ENCODE assay signal across 24 mouse cellular contexts in the genomic region with DNA sequence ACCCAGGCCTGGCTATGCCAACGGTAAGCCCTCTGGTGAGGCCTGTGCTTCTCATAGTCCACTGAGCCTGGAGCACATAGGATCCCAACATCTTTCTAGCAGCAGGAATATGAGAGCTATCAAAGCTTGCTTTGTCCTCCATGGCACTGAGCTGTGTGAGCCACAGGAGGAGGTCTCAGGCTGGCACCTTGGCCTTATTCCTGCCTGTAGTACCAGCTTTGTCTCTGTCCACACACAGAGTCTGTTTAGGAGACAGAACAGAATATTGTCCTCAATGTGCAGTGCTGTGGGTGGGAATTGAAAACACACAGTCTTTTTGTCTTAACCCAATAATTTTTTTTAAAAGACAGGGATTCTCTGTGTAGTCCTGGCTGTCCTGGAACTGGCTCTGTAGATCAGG. TPM values are rescaled to one million over a fixed set of nuclear protein-coding genes. Genes with fewer than 3 reads are reported as not detected.
A peak's percentile ranks its signal among the peaks of the same experiment; 100 is the strongest.
DNase-seq lines count a peak whose midpoint lies in the region; TF ChIP-seq lines count a peak whose summit lies in the region.
"Had no signal": no experiment of that assay in that cellular context is flagged by ENCODE, and none has a peak within 500 bp of the region (broad histone marks: within the 10 kb centered on the region; RNA-seq: fewer than 3 reads in every experiment).

No protein-coding gene starts in this region.

- intact Hi-C loops in left cerebral cortex, adult 2 months (cut with DNase I): no loop called here
- intact Hi-C loops in left cerebral cortex, postnatal 10 days (cut with DNase I): no loop called here

- H3K4me3 ChIP-seq in layer of hippocampus, adult 2 months: no peak overlapping the region
- no peak overlapping the region for H3K4me3 ChIP-seq in left cerebral cortex, adult 2 months
- no peak overlapping the region for H3K4me3 ChIP-seq in lung, adult 2 months (replicated peaks; ENCODE audit: extremely low read depth, low read depth, low read length)
- H3K4me3 ChIP-seq: embryonic facial prominence, embryonic 13.5 days; forebrain, embryonic 12.5 days; gastrocnemius, adult 2 months; heart, embryonic 13.5 days; hindbrain, embryonic 12.5 days had no signal

- DNase-seq in cerebellum, adult 9-11 months: peak; percentile 23
- no peak for DNase-seq in cerebellum, postnatal 36 days
- peak in 1 of 2 experiments; percentile 30 for DNase-seq in layer of hippocampus, adult 2 months (ENCODE audit: low spot score in 2 of 2)
- no peak for DNase-seq in layer of hippocampus, postnatal 14 days (ENCODE audit: low spot score in 2 of 2)
- DNase-seq in left cerebral cortex, adult 2 months (ENCODE audit: extremely low spot score in 1 of 2, low spot score in 2 of 2): no peak
- no peak for DNase-seq in left cerebral cortex, postnatal 10 days (ENCODE audit: extremely low spot score in 1 of 2, low spot score in 2 of 2)
- peak; percentile 94 for DNase-seq in brain, adult 2 months (ENCODE audit: low read depth, low spot score)
- no peak for DNase-seq in lung, adult 2 months
- DNase-seq: adrenal gland, postnatal 10 days; cerebellum, adult 11-12 months; cerebellum, postnatal 14 days; gastrocnemius, adult 2 months; gastrocnemius, postnatal 36 days; heart, adult 11 months; heart, postnatal 36 days had no signal

- 62% methylated on average over 1 of the region's 1 CpGs for WGBS in lung, adult 2 months

- no peaks in the 10 kb centered on the region for H3K4me1 ChIP-seq in lung, adult 2 months (ENCODE audit: control insufficient read depth, insufficient read depth, low read length)
- H3K4me1 ChIP-seq: embryonic facial prominence, embryonic 13.5 days; heart, embryonic 13.5 days had no signal

- H3K27ac ChIP-seq in layer of hippocampus, adult 2 months: peak overlapping the region; percentile 61
- H3K27ac ChIP-seq in left cerebral cortex, adult 2 months: peak overlapping the region; percentile 30; the same call in 1 of the 2 replicates
- H3K27ac ChIP-seq: embryonic facial prominence, embryonic 13.5 days; forebrain, embryonic 12.5 days; gastrocnemius, adult 2 months; heart, embryonic 13.5 days; hindbrain, embryonic 12.5 days had no signal

- TF ChIP-seq POLR2A in lung, adult 2 months (IDR thresholded peaks at IDR 0.05; ENCODE audit: borderline replicate concordance, extremely low read depth, low read depth, low read length): no peak

- TF ChIP-seq CTCF in layer of hippocampus, adult 2 months (conservative IDR thresholded peaks at IDR 0.05): no peak
- no peak for TF ChIP-seq CTCF in left cerebral cortex, adult 2 months (IDR thresholded peaks at IDR 0.05)
- no peak for TF ChIP-seq CTCF in lung, adult 2 months (IDR thresholded peaks at IDR 0.05; ENCODE audit: insufficient read depth, low read length)

RNA-seq across cellular contexts. Expression of gene Cryaa, which starts 3.2 kb away (rescaled TPM):
- total RNA-seq in layer of hippocampus, adult 2 months (2021): under 1 TPM; 0.49 to 0.66 TPM
- under 1 TPM in 1 of 2 experiments, not detected in 1; 0.55 TPM for total RNA-seq in layer of hippocampus, postnatal 14 days (2021)
- not detected for total RNA-seq in left cerebral cortex, adult 2 months (2021)
- 1 to 10 TPM in 1 of 2 experiments, under 1 TPM in 1; 0.85 to 1.2 TPM for total RNA-seq in left cerebral cortex, postnatal 10 days (2021)
- polyA plus RNA-seq in lung, adult 2 months (2012; rRNA removed): 2.5 and 2.9 TPM in 2 replicates
- total RNA-seq: adrenal gland, postnatal 10 days; adrenal gland, postnatal 4 days; gastrocnemius, adult 2 months; gastrocnemius, postnatal 36 days; heart, postnatal 36 days; MEL had no signal
- polyA plus RNA-seq: C2C12; embryonic facial prominence, embryonic 13.5 days; forebrain, embryonic 12.5 days; forebrain, embryonic 16.5 days; heart, embryonic 13.5 days; heart, postnatal 0 days; hindbrain, embryonic 12.5 days had no signal

RNA-seq across cellular contexts. Expression of gene U2af1, which starts 15.7 kb away (rescaled TPM):
- total RNA-seq in layer of hippocampus, adult 2 months (2021): 100 to 1,000 TPM; 125 to 131 TPM
- 100 to 1,000 TPM; 112 to 130 TPM for total RNA-seq in layer of hippocampus, postnatal 14 days (2021)
- 100 to 1,000 TPM; 117 to 119 TPM for total RNA-seq in left cerebral cortex, adult 2 months (2021)
- total RNA-seq in left cerebral cortex, postnatal 10 days (2021): 100 to 1,000 TPM; 115 to 118 TPM
- polyA plus RNA-seq in lung, adult 2 months (2012; rRNA removed): 35.1 and 49.0 TPM in 2 replicates

RNA-seq across cellular contexts. Expression of gene Cbs, which starts 37.4 kb away (rescaled TPM):
- total RNA-seq in layer of hippocampus, adult 2 months (2021): 10 to 100 TPM; 60.7 to 62.4 TPM
- total RNA-seq in layer of hippocampus, postnatal 14 days (2021): 10 to 100 TPM; 75.4 to 91.4 TPM
- total RNA-seq in left cerebral cortex, adult 2 months (2021): 10 to 100 TPM; 46.7 to 51.6 TPM
- 10 to 100 TPM; 39.4 to 64.4 TPM for total RNA-seq in left cerebral cortex, postnatal 10 days (2021)
- 5.5 and 6.3 TPM in 2 replicates for polyA plus RNA-seq in lung, adult 2 months (2012; rRNA removed)

Comparison
In these comparisons a context has a peak if more than half of its experiments do, and no peak if none do; other contexts are left out.
1. DNase-seq: peak in cerebellum, adult 9-11 months (single experiment) and brain, adult 2 months (single experiment); none in cerebellum, postnatal 36 days (0 of 2), layer of hippocampus, postnatal 14 days (0 of 2), left cerebral cortex, adult 2 months (0 of 2), left cerebral cortex, postnatal 10 days (0 of 2) and lung, adult 2 months (single experiment).